Mouse (Mus musculus) limb, embryonic 12.5 days (tissue): ENCODE data around the gene Dmbx1. TPM values are rescaled to one million over a fixed set of nuclear protein-coding genes. Genes with fewer than 3 reads are reported as not detected.

Experiments
- ATAC-seq: fragments of 200-750 bp; cut with Nextera tagmentation; 2 replicates; pipeline ENCODE4 v1.8.0; 2017; ENCODE audit warnings: low read depth, moderate TSS enrichment; ENCODE audit not compliant: insufficient number of reproducible peaks, insufficient read depth, low FRiP score, low TSS enrichment
- H3K27ac ChIP-seq: fragments of 300-500 bp; sonication (generic); 2 replicates; pipeline ENCODE4 v1.5.1; 2016; ENCODE audit warnings: mild to moderate bottlenecking, moderate library complexity
- H3K27me3 ChIP-seq: fragments of 300-500 bp; sonication (generic); 2 replicates; pipeline ENCODE4 v1.6.1; 2016; ENCODE audit warnings: mild to moderate bottlenecking, moderate library complexity
- H3K36me3 ChIP-seq: fragments of 300-500 bp; sonication (generic); 2 replicates; pipeline ENCODE4 v1.6.1; 2016; ENCODE audit warnings: mild to moderate bottlenecking, moderate library complexity
- H3K4me1 ChIP-seq: fragments of 300-500 bp; sonication (generic); replicated peaks from 2 replicates; pipeline ENCODE4 v1.6.1; 2016
- H3K4me2 ChIP-seq: fragments of 300-500 bp; sonication (generic); 2 replicates; pipeline ENCODE4 v1.6.1; 2016; ENCODE audit warnings: mild to moderate bottlenecking, moderate library complexity
- H3K4me3 ChIP-seq: fragments of 300-500 bp; sonication (generic); replicated peaks from 2 replicates; pipeline ENCODE4 v1.5.1; 2016; ENCODE audit warnings: mild to moderate bottlenecking
- H3K9ac ChIP-seq: fragments of 300-500 bp; sonication (generic); replicated peaks from 2 replicates; pipeline ENCODE4 v1.6.1; 2016; ENCODE audit warnings: mild to moderate bottlenecking, moderate library complexity
- H3K9me3 ChIP-seq: fragments of 300-500 bp; sonication (generic); 2 replicates; pipeline ENCODE4 v1.6.1; 2016; ENCODE audit warnings: mild to moderate bottlenecking, moderate library complexity
- WGBS: fragments of 180-500 bp; shearing (Covaris S2); methylation state at CpG from one replicate; pipeline ENCODE4 v1.1.7; 2016; 5-methylcytosine and 5-hydroxymethylcytosine counted together
- polyA plus RNA-seq: library from polyadenylated mRNA; unstranded; fragments of >200 nt; fragmentation: Nextera tagmentation; extraction: Ambion mirVana; gene quantifications from 2 replicates; pipeline ENCODE4 v1.2.1, GENCODE M21; 2016

The Dmbx1 gene
- polyA plus RNA-seq, 1 experiment from 2014 or later: 0.08 TPM

- Histone ChIP-seq H3K9ac (no peak overlapping the region), H3K27ac (no peak overlapping the region), H3K4me1 (peaks cover 28% of the 10 kb centered on the region), H3K4me3 (peak overlapping the region; percentile 63), H3K36me3 (no peaks in the 10 kb centered on the region), H3K9me3 (no peaks in the 10 kb centered on the region), H3K27me3 (peaks cover 99% of the 10 kb centered on the region), H3K4me2 (peak overlapping the region; percentile 94)
- ATAC-seq: no peak
- WGBS: 9% methylated on average over 6 of the region's 6 CpGs
These were observed 24.0 kb upstream of the Dmbx1 start for GRCm38 (mm10) chr4:115963751-115964150.

GRCm38 (mm10) chr4:115962671-115963412 lies 23.1 kb upstream of the Dmbx1 start:
- H3K4me2 ChIP-seq: peak overlapping the region; percentile 94
- peak; percentile 27; the same call in 1 of the 2 replicates for ATAC-seq
- H3K36me3 ChIP-seq: no peaks in the 10 kb centered on the region
- WGBS: under 1% methylated on average over 79 of the region's 79 CpGs
- peak overlapping the region; percentile 73 for H3K9ac ChIP-seq
- H3K4me1 ChIP-seq: peaks cover 28% of the 10 kb centered on the region
- no peak overlapping the region for H3K27ac ChIP-seq
- H3K9me3 ChIP-seq: no peaks in the 10 kb centered on the region
- H3K4me3 ChIP-seq: peak overlapping the region; percentile 63
- peaks cover 98% of the 10 kb centered on the region for H3K27me3 ChIP-seq

GRCm38 (mm10) chr4:115961991-115962390 lies 22.3 kb upstream of the Dmbx1 start:
- Histone ChIP-seq H3K27ac (no peak overlapping the region), H3K9me3 (no peaks in the 10 kb centered on the region), H3K4me2 (no peak overlapping the region), H3K4me1 (peaks cover 28% of the 10 kb centered on the region), H3K27me3 (peaks cover 98% of the 10 kb centered on the region), H3K4me3 (no peak overlapping the region), H3K9ac (no peak overlapping the region), H3K36me3 (no peaks in the 10 kb centered on the region)
- 11% methylated on average over 7 of the region's 7 CpGs for WGBS
- ATAC-seq: no peak

- no peak for ATAC-seq
- H3K4me3 ChIP-seq: no peak overlapping the region
- H3K4me1 ChIP-seq: peaks cover 24% of the 10 kb centered on the region
These were observed 19.8 kb upstream of the Dmbx1 start for GRCm38 (mm10) chr4:115959546-115959945.

GRCm38 (mm10) chr4:115955494-115955775 lies 15.7 kb upstream of the Dmbx1 start:
- Histone ChIP-seq H3K4me2 (peak overlapping the region; percentile 2; the same call in 1 of the 2 replicates), H3K9ac (no peak overlapping the region), H3K36me3 (no peaks in the 10 kb centered on the region), H3K4me3 (0 out of 2 replicates have a peak overlapping the region, but pooled peaks have one; percentile 8), H3K27me3 (peaks cover 97% of the 10 kb centered on the region), H3K4me1 (0 out of 2 replicates have a peak, but pooled peaks cover 4% of the 10 kb centered on the region), H3K9me3 (no peaks in the 10 kb centered on the region), H3K27ac (no peak overlapping the region)
- no peak for ATAC-seq
- WGBS: 8% methylated on average over 3 of the region's 3 CpGs

More at GRCm38 (mm10) chr4:115959546-115959945, 19.8 kb upstream of the Dmbx1 start:
- Histone ChIP-seq H3K27me3 (peaks cover 97% of the 10 kb centered on the region), H3K4me2 (no peak overlapping the region), H3K9ac (no peak overlapping the region), H3K36me3 (no peaks in the 10 kb centered on the region), H3K27ac (no peak overlapping the region), H3K9me3 (no peaks in the 10 kb centered on the region)

GRCm38 (mm10) chr4:115954656-115955493 lies 15.1 kb upstream of the Dmbx1 start:
- no peak overlapping the region for H3K27ac ChIP-seq
- 0 out of 2 replicates have a peak, but pooled peaks cover 4% of the 10 kb centered on the region for H3K4me1 ChIP-seq
- ATAC-seq: no peak
- no peak overlapping the region for H3K9ac ChIP-seq
- H3K4me2 ChIP-seq: peak overlapping the region; percentile 2; the same call in 1 of the 2 replicates
- no peaks in the 10 kb centered on the region for H3K36me3 ChIP-seq
- H3K4me3 ChIP-seq: peak overlapping the region; percentile 8; the same call in 1 of the 2 replicates
- WGBS: 1% methylated on average over 19 of the region's 19 CpGs
- peaks cover 97% of the 10 kb centered on the region for H3K27me3 ChIP-seq
- H3K9me3 ChIP-seq: no peaks in the 10 kb centered on the region

GRCm38 (mm10) chr4:115953559-115953958 lies 13.8 kb upstream of the Dmbx1 start:
- 41% methylated on average over 5 of the region's 5 CpGs for WGBS
- no peak overlapping the region for H3K4me2 ChIP-seq
- 0 out of 2 replicates have a peak, but pooled peaks cover 4% of the 10 kb centered on the region for H3K4me1 ChIP-seq
- H3K27me3 ChIP-seq: peaks cover 96% of the 10 kb centered on the region
- no peak overlapping the region for H3K4me3 ChIP-seq
- H3K36me3 ChIP-seq: no peaks in the 10 kb centered on the region
- no peak for ATAC-seq
- H3K9me3 ChIP-seq: no peaks in the 10 kb centered on the region
- no peak overlapping the region for H3K9ac ChIP-seq
- no peak overlapping the region for H3K27ac ChIP-seq

GRCm38 (mm10) chr4:115952758-115953157 lies 13.0 kb upstream of the Dmbx1 start:
- Histone ChIP-seq H3K27me3 (peaks cover 96% of the 10 kb centered on the region), H3K36me3 (no peaks in the 10 kb centered on the region), H3K4me1 (0 out of 2 replicates have a peak, but pooled peaks cover 4% of the 10 kb centered on the region), H3K9ac (no peak overlapping the region), H3K4me2 (no peak overlapping the region), H3K9me3 (no peaks in the 10 kb centered on the region), H3K27ac (no peak overlapping the region), H3K4me3 (no peak overlapping the region)
- no peak for ATAC-seq
- 13% methylated on average over 6 of the region's 6 CpGs for WGBS

GRCm38 (mm10) chr4:115943669-115944314 lies 4.1 kb upstream of the Dmbx1 start:
- under 1% methylated on average over 41 of the region's 41 CpGs for WGBS
- Histone ChIP-seq H3K4me2 (peak overlapping the region; percentile 50), H3K36me3 (no peaks in the 10 kb centered on the region), H3K9ac (0 out of 2 replicates have a peak overlapping the region, but pooled peaks have one; percentile 18), H3K27ac (no peak overlapping the region), H3K9me3 (no peaks in the 10 kb centered on the region), H3K4me3 (peak overlapping the region; percentile 23), H3K27me3 (peaks cover 99% of the 10 kb centered on the region), H3K4me1 (peaks cover 19% of the 10 kb centered on the region)
- 0 out of 2 replicates have a peak, but pooled peaks have one; percentile 34 for ATAC-seq

GRCm38 (mm10) chr4:115941242-115941820 lies 1.6 kb upstream of the Dmbx1 start:
- Histone ChIP-seq H3K9ac (no peak overlapping the region), H3K4me1 (peaks cover 28% of the 10 kb centered on the region), H3K9me3 (no peaks in the 10 kb centered on the region), H3K27ac (no peak overlapping the region), H3K36me3 (no peaks in the 10 kb centered on the region), H3K4me3 (no peak overlapping the region), H3K27me3 (peaks cover 100% of the 10 kb centered on the region), H3K4me2 (no peak overlapping the region)
- WGBS: 7% methylated on average over 9 of the region's 9 CpGs
- ATAC-seq: no peak
